Mouse (Mus musculus) G1E (cell line): ENCODE results near the gene Sema5b. TPM values are rescaled to one million over a fixed set of nuclear protein-coding genes. Genes with fewer than 3 reads are reported as not detected.

ENCODE experiments used
- ATAC-seq: 2 replicates; pipeline ENCODE4 v1.8.0; 2016; ENCODE audit warnings: mild to moderate bottlenecking; ENCODE audit not compliant: insufficient number of reproducible peaks, poor library complexity, low FRiP score, severe bottlenecking; ENCODE audit errors: extremely low read depth
- DNase-seq: peaks from one replicate; pipeline ENCODE4 v3.0.0; 2012; ENCODE audit warnings: low spot score
- H3K27me3 ChIP-seq: 2 replicates; pipeline ENCODE4 v1.6.1; 2012; ENCODE audit warnings: mild to moderate bottlenecking, low read length, inconsistent platforms; ENCODE audit not compliant: insufficient read depth
- H3K36me3 ChIP-seq: replicated peaks from 2 replicates; pipeline ENCODE3; 2012; ENCODE audit warnings: mild to moderate bottlenecking, inconsistent platforms
- H3K4me1 ChIP-seq: 2 replicates; pipeline ENCODE4 v1.6.1; 2012; ENCODE audit warnings: low read depth, low read length, inconsistent platforms, mixed read lengths; ENCODE audit not compliant: insufficient read depth
- H3K4me3 ChIP-seq: 2 replicates; pipeline ENCODE4 v1.5.1; 2012; ENCODE audit warnings: low read depth, mild to moderate bottlenecking, inconsistent platforms, low read length, moderate library complexity, mixed read lengths
- H3K9me3 ChIP-seq: replicated peaks from 2 replicates; pipeline ENCODE4 v1.6.1; 2012; ENCODE audit warnings: inconsistent platforms
- CTCF ChIP-seq: IDR thresholded peaks from 2 replicates; pipeline ENCODE4 v1.5.1; 2012; ENCODE audit warnings: low read depth, low read length, inconsistent platforms, mixed read lengths
- GATA1 ChIP-seq: IDR thresholded peaks from 2 replicates; pipeline ENCODE4 v1.6.1; 2012; ENCODE audit warnings: borderline replicate concordance, low read length, inconsistent platforms, mixed read lengths
- GATA2 ChIP-seq: IDR thresholded peaks from 2 replicates; pipeline ENCODE4 v1.6.1; 2012; ENCODE audit warnings: low read depth, low read length, inconsistent platforms, borderline replicate concordance
- POLR2AphosphoS5 ChIP-seq: IDR thresholded peaks from 2 replicates; pipeline ENCODE4 v1.6.1; 2012; ENCODE audit warnings: low read depth, low read length, inconsistent platforms; ENCODE audit not compliant: insufficient replicate concordance
- TAL1 ChIP-seq: conservative IDR thresholded peaks from 2 replicates; pipeline ENCODE4 v1.6.1; 2012; ENCODE audit warnings: low read depth, low read length, inconsistent platforms, mixed read lengths
- polyA plus RNA-seq: library from polyadenylated mRNA; stranded (reverse); fragments of >175 nt; gene quantifications from 2 replicates; pipeline ENCODE4 v1.2.3, GENCODE M21; 2012
- total RNA-seq, 2 experiments: library from RNA; stranded (forward) in 1 of 2; stranded (reverse) in 1 of 2; fragments of 200-1000 nt in 1 of 2; fragments of >200 nt in 1 of 2; fragmentation: Nextera tagmentation in 1 of 2; gene quantifications; 2 replicates each; pipeline ENCODE4 v1.2.3; 2014 to 2017

The Sema5b gene
- total and polyA plus RNA-seq, 3 experiments: 0.66 TPM; not detected in 2

DNA sequence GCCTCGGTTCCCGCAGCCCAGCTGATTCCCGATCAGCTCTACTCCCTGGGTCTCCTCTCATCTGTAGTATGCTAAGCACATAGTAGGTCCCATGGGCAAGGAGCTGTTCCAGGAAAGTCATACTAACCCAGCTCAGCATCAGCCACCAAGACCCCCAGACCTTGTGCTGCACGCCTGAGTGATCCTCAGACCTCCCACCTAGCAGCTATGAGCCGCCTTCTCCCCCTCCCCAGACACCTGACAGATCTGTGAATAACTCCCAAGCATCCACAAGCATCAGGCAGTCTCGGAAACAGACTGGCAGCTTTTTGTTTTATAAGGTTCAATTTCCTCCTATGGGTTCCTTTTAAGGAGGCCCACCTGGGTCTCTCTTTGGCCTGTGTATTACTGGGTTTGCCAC, 83.9 kb downstream of the Sema5b start:
- H3K4me1 ChIP-seq: no peaks in the 10 kb centered on the region; the same call in 1 of the 2 replicates
- TF ChIP-seq TAL1: no peak
- no peak for TF ChIP-seq GATA1
- no peak for TF ChIP-seq POLR2AphosphoS5
- no peak for TF ChIP-seq CTCF
- TF ChIP-seq GATA2: no peak
- ATAC-seq (no peak), DNase-seq (no peak)
- H3K27me3 ChIP-seq: peaks cover 60% of the 10 kb centered on the region
- no peak overlapping the region for H3K4me3 ChIP-seq
- no peaks in the 10 kb centered on the region for H3K9me3 ChIP-seq
- H3K36me3 ChIP-seq: no peaks in the 10 kb centered on the region

GRCm38 (mm10) chr16:35625286-35626020, 84.5 kb downstream of the Sema5b start:
- no peaks in the 10 kb centered on the region for H3K9me3 ChIP-seq
- no peak for TF ChIP-seq GATA1
- TF ChIP-seq TAL1: no peak
- no peak for TF ChIP-seq GATA2
- TF ChIP-seq CTCF: no peak
- no peak for TF ChIP-seq POLR2AphosphoS5

GRCm38 (mm10) chr16:35627992-35628607, 87.2 kb downstream of the Sema5b start:
- ATAC-seq: no peak

More at GRCm38 (mm10) chr16:35625286-35626020, 84.5 kb downstream of the Sema5b start:
- H3K4me3 ChIP-seq: no peak overlapping the region
- no peaks in the 10 kb centered on the region for H3K36me3 ChIP-seq
- H3K4me1 ChIP-seq: no peaks in the 10 kb centered on the region; the same call in 1 of the 2 replicates
- peaks cover 60% of the 10 kb centered on the region for H3K27me3 ChIP-seq
- DNase-seq (no peak), ATAC-seq (no peak)

GRCm38 (mm10) chr16:35630470-35631183, 89.7 kb downstream of the Sema5b start:
- Histone ChIP-seq H3K4me3 (no peak overlapping the region), H3K36me3 (no peaks in the 10 kb centered on the region), H3K4me1 (no peaks in the 10 kb centered on the region; the same call in 1 of the 2 replicates), H3K9me3 (no peaks in the 10 kb centered on the region), H3K27me3 (peaks cover 78% of the 10 kb centered on the region)
- DNase-seq: no peak
- ATAC-seq: no peak
- TF ChIP-seq GATA2: no peak
- TF ChIP-seq GATA1: no peak
- TF ChIP-seq POLR2AphosphoS5: no peak
- TF ChIP-seq TAL1: no peak
- no peak for TF ChIP-seq CTCF

More at GRCm38 (mm10) chr16:35627992-35628607, 87.2 kb downstream of the Sema5b start:
- Histone ChIP-seq H3K36me3 (no peaks in the 10 kb centered on the region), H3K4me1 (no peaks in the 10 kb centered on the region; the same call in 1 of the 2 replicates), H3K27me3 (peaks cover 75% of the 10 kb centered on the region), H3K9me3 (no peaks in the 10 kb centered on the region), H3K4me3 (no peak overlapping the region)
- DNase-seq: peak; percentile 52
- TF ChIP-seq CTCF: peak; percentile 88
- no peak for TF ChIP-seq GATA1

- no peaks in the 10 kb centered on the region; the same call in 1 of the 2 replicates for H3K4me1 ChIP-seq
- no peaks in the 10 kb centered on the region for H3K36me3 ChIP-seq
- no peak overlapping the region for H3K4me3 ChIP-seq
- H3K9me3 ChIP-seq: no peaks in the 10 kb centered on the region
- H3K27me3 ChIP-seq: peaks cover 82% of the 10 kb centered on the region
- no peak for ATAC-seq
- no peak for DNase-seq
- TF ChIP-seq GATA1 (no peak), CTCF (no peak), POLR2AphosphoS5 (no peak), TAL1 (no peak), GATA2 (no peak)
These were observed 92.1 kb downstream of the Sema5b start for GRCm38 (mm10) chr16:35633058-35633457.

DNA sequence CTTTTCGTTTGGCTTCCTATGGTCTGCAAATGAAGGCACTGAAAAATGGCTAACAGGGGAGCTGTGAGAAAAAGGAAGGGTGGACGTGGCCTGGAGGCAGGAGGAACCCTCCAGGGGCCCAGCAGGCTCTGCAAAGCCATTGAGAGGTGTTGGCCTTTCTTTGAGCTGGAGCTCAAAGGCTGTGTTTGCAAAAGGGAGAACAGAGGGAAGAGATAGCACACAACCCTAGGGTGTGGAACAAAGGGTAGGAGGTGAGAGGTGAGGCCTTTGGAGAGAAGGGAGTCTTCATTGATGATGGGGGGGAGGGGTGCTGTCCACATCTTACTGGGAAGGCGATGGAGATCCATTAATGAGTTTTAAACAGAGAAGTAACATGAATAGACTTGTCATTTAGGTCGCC, 94.0 kb downstream of the Sema5b start:
- Histone ChIP-seq H3K36me3 (no peaks in the 10 kb centered on the region), H3K4me1 (no peaks in the 10 kb centered on the region), H3K9me3 (no peaks in the 10 kb centered on the region), H3K27me3 (peaks cover 76% of the 10 kb centered on the region), H3K4me3 (no peak overlapping the region)
- TF ChIP-seq GATA1 (no peak), GATA2 (no peak), CTCF (no peak), TAL1 (no peak), POLR2AphosphoS5 (no peak)
- no peak for ATAC-seq
- DNase-seq: no peak
